Mouse (Mus musculus) myocyte (in vitro differentiated cells): ENCODE data around the gene Klk14. TPM values are rescaled to one million over a fixed set of nuclear protein-coding genes. Genes with fewer than 3 reads are reported as not detected.
"Not testable (repeated sequence)": the region's sequence is repeated elsewhere in the genome, so short reads cannot be mapped to it uniquely, and the experiment has no call there.

Experiments
- H3K27me3 ChIP-seq: one replicate; pipeline ENCODE4 v1.6.1; 2011; ENCODE audit not compliant: control insufficient read depth, insufficient read depth, insufficient read length
- H3K36me3 ChIP-seq: one replicate; pipeline ENCODE4 v1.6.1; 2011; ENCODE audit not compliant: control insufficient read depth, insufficient read depth
- H3K4me2 ChIP-seq: one replicate; pipeline ENCODE4 v1.6.1; 2011; ENCODE audit warnings: low read depth, control low read depth
- H3K4me3 ChIP-seq: one replicate; pipeline ENCODE4 v1.5.1; 2011; ENCODE audit warnings: mild to moderate bottlenecking, control low read depth, moderate library complexity
- H3K79me2 ChIP-seq: one replicate; pipeline ENCODE4 v1.6.1; 2011; ENCODE audit not compliant: control insufficient read depth, insufficient read depth
- H3ac ChIP-seq: one replicate; pipeline ENCODE4 v1.6.1; 2011; ENCODE audit not compliant: control insufficient read depth, insufficient read length
- CEBPB ChIP-seq: IDR thresholded peaks from 2 replicates; pipeline ENCODE4 v1.6.1; 2011; ENCODE audit warnings: mild to moderate bottlenecking, moderate library complexity; ENCODE audit not compliant: poor library complexity, insufficient read depth, severe bottlenecking
- E2F4 ChIP-seq: IDR thresholded peaks from one replicate; pipeline ENCODE4 v1.6.1; 2011; ENCODE audit warnings: mild to moderate bottlenecking, control low read depth, moderate library complexity; ENCODE audit not compliant: insufficient read depth
- MAX ChIP-seq: IDR thresholded peaks from one replicate; pipeline ENCODE4 v1.6.1; 2011; ENCODE audit warnings: low read depth, mild to moderate bottlenecking, control low read depth
- MYOD1 ChIP-seq, 3 experiments: IDR thresholded peaks; one replicate each; pipeline ENCODE4 v1.6.1; 2011; ENCODE audit warnings: control low read depth in 2 of 3, low read depth in 2 of 3, mild to moderate bottlenecking in 2 of 3, moderate library complexity in 1 of 3; ENCODE audit not compliant: insufficient read length in 2 of 3, control insufficient read depth in 1 of 3
- MYOG ChIP-seq, 3 experiments: IDR thresholded peaks; one replicate each; pipeline ENCODE4 v1.6.1; 2011; ENCODE audit warnings: control low read depth in 2 of 3, low read depth in 2 of 3, mild to moderate bottlenecking in 2 of 3; ENCODE audit not compliant: insufficient read length in 2 of 3, control insufficient read depth in 1 of 3, insufficient read depth in 1 of 3
- POLR2A ChIP-seq: IDR thresholded peaks from one replicate; pipeline ENCODE4 v1.6.1; 2011; ENCODE audit warnings: low read depth, mild to moderate bottlenecking, control low read depth, moderate library complexity; ENCODE audit not compliant: insufficient read length
- POLR2AphosphoS2 ChIP-seq: IDR thresholded peaks from one replicate; pipeline ENCODE4 v1.6.1; 2011; ENCODE audit warnings: low read depth, control low read depth; ENCODE audit not compliant: insufficient read length
- REST ChIP-seq: IDR thresholded peaks from one replicate; pipeline ENCODE4 v1.6.1; 2011; ENCODE audit warnings: mild to moderate bottlenecking, control low read depth, moderate library complexity; ENCODE audit not compliant: insufficient read depth, insufficient read length
- SRF ChIP-seq: IDR thresholded peaks from one replicate; pipeline ENCODE4 v1.6.1; 2011; ENCODE audit warnings: low read depth; ENCODE audit not compliant: control insufficient read depth, insufficient read length
- TCF12 ChIP-seq: IDR thresholded peaks from one replicate; pipeline ENCODE4 v1.6.1; 2011; ENCODE audit warnings: mild to moderate bottlenecking, control low read depth; ENCODE audit not compliant: poor library complexity, insufficient read depth, severe bottlenecking
- TCF3 ChIP-seq: IDR thresholded peaks from one replicate; pipeline ENCODE4 v1.6.1; 2011; ENCODE audit warnings: low read depth, control low read depth; ENCODE audit not compliant: insufficient read length
- USF1 ChIP-seq: IDR thresholded peaks from one replicate; pipeline ENCODE4 v1.6.1; 2011; ENCODE audit warnings: low read depth, mild to moderate bottlenecking, control low read depth, moderate library complexity
- polyA plus RNA-seq: library from polyadenylated mRNA; unstranded; fragments of >200 nt; fragmentation: generic; extraction: Trizol; gene quantifications from one replicate; pipeline ENCODE4 v1.2.1, GENCODE M21; 2012; ENCODE audit warnings: missing spikeins

Klk14 gene
- polyA plus RNA-seq, 1 experiment, result not detected

GRCm38 (mm10) chr7:43656232-43656631 lies 34.0 kb upstream of the Klk14 start:
- Histone ChIP-seq H3K36me3 (no peaks in the 10 kb centered on the region), H3K4me2 (no peak overlapping the region), H3K4me3 (no peak overlapping the region), H3ac (no peak overlapping the region), H3K79me2 (no peaks in the 10 kb centered on the region), H3K27me3 (peaks cover 13% of the 10 kb centered on the region)
- TF ChIP-seq CEBPB, result no peak
- TF ChIP-seq E2F4, result no peak
- no peak for TF ChIP-seq POLR2AphosphoS2
- TF ChIP-seq POLR2A, result no peak
- no peak for TF ChIP-seq TCF12
- no peak for TF ChIP-seq MYOD1 (IDR thresholded peaks at IDR 0.05; ENCODE audit: control insufficient read depth in 1 of 3, insufficient read length in 2 of 3, low read depth in 2 of 3)
- no peak for TF ChIP-seq USF1
- TF ChIP-seq TCF3, result no peak
- TF ChIP-seq SRF, result no peak
- no peak for TF ChIP-seq REST
- TF ChIP-seq MYOG (IDR thresholded peaks at IDR 0.05; ENCODE audit: control insufficient read depth in 1 of 3, insufficient read depth in 1 of 3, insufficient read length in 2 of 3, low read depth in 2 of 3), result no peak
- no peak for TF ChIP-seq MAX

DNA sequence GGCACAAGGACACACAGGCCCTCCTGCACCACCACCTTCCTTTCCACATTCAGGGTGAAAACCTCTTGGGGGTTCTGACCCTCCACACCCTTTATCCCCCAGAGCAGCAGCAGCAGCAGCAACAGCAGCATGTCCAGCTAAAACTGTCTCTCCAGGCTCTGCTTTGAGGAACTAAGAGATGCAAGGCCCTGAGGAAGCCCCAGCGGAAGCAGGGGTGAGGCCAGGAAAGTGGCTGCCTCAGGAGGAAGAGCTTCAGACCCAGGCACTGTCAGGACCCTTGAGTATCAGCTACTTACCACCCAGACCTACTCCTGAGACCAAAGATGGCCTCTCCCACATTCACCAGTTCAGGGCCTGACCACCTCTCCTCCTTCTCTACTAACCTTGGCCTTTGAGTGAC lies 30.2 kb upstream of the Klk14 start, which contains the start of gene Siglece:
Gene Siglece (minus strand): TSS at position 160 of the 400 bp plus-strand sequence.
- Histone ChIP-seq H3K27me3 (peaks cover 13% of the 10 kb centered on the region), H3K36me3 (no peaks in the 10 kb centered on the region), H3K79me2 (no peaks in the 10 kb centered on the region), H3ac (no peak within 1 kb of the TSS), H3K4me3 (no peak within 1 kb of the TSS), H3K4me2 (no peak within 1 kb of the TSS)
- TF ChIP-seq POLR2A (no peak), MYOD1 (IDR thresholded peaks at IDR 0.05; ENCODE audit: control insufficient read depth in 1 of 3, insufficient read length in 2 of 3, low read depth in 2 of 3) (no peak), MAX (no peak)

DNA sequence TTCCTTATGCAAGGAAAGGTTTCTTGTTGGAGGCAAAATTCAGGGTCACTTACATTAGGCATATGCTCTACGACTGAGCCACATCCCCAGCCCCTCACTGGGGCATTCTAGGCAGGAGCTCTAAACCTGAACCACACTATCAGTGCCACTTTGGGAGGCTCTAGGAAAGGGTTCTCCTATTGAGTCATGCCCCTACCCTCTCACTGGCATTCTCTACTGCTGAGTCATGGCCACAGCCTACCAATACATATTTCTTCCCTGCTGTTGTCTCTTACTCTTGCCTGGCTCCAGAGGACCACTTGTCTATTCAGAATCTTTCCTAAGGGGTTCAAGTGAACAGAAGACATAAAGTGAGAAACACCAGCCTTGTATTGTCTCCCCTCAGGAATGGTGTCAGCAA lies 27.4 kb upstream of the Klk14 start:
- H3K36me3 ChIP-seq, result no peaks in the 10 kb centered on the region
- H3K27me3 ChIP-seq, result no peaks in the 10 kb centered on the region
- no peaks in the 10 kb centered on the region for H3K79me2 ChIP-seq
- no peak overlapping the region for H3ac ChIP-seq
- no peak for TF ChIP-seq TCF3
- no peak for TF ChIP-seq USF1
- no peak for TF ChIP-seq POLR2AphosphoS2
- no peak for TF ChIP-seq SRF
- no peak for TF ChIP-seq MAX
- no peak for TF ChIP-seq CEBPB
- no peak for TF ChIP-seq TCF12
- TF ChIP-seq E2F4, result no peak
- TF ChIP-seq MYOD1 (IDR thresholded peaks at IDR 0.05; ENCODE audit: control insufficient read depth in 1 of 3, insufficient read length in 2 of 3, low read depth in 2 of 3), result no peak
- TF ChIP-seq REST, result no peak
- TF ChIP-seq POLR2A, result no peak
- H3K4me2 ChIP-seq, result peak overlapping the region; percentile 38
- no peak overlapping the region for H3K4me3 ChIP-seq

GRCm38 (mm10) chr7:43667221-43667620 lies 23.0 kb upstream of the Klk14 start:
- not testable (repeated sequence) for H3K36me3 ChIP-seq, H3K79me2 ChIP-seq, H3ac ChIP-seq, H3K4me2 ChIP-seq, H3K27me3 ChIP-seq, H3K4me3 ChIP-seq

GRCm38 (mm10) chr7:43668582-43668981 lies 21.6 kb upstream of the Klk14 start:
- H3ac ChIP-seq, result no peak overlapping the region
- H3K4me2 ChIP-seq, result no peak overlapping the region
- H3K79me2 ChIP-seq, result peaks cover 12% of the 10 kb centered on the region
- H3K4me3 ChIP-seq, result no peak overlapping the region
- TF ChIP-seq CEBPB (no peak), TCF12 (no peak), REST (no peak), TCF3 (no peak), MAX (no peak), USF1 (no peak), SRF (no peak), POLR2A (no peak), E2F4 (no peak), POLR2AphosphoS2 (no peak), MYOG (IDR thresholded peaks at IDR 0.05; ENCODE audit: control insufficient read depth in 1 of 3, insufficient read depth in 1 of 3, insufficient read length in 2 of 3, low read depth in 2 of 3) (no peak), MYOD1 (IDR thresholded peaks at IDR 0.05; ENCODE audit: control insufficient read depth in 1 of 3, insufficient read length in 2 of 3, low read depth in 2 of 3) (no peak)
- no peaks in the 10 kb centered on the region for H3K36me3 ChIP-seq
- H3K27me3 ChIP-seq, result no peaks in the 10 kb centered on the region
